Mouse (Mus musculus) forebrain, embryonic 16.5 days (tissue): ENCODE measurements at regions not wholly inside any gene's neighbourhood (a gene's known extent, or its start where the extent isn't known, plus 50 kb on each side); places are given as distances from the start of the nearest gene placed in this dataset.

Experiments used
- ATAC-seq: fragments of 200-750 bp; cut with Nextera tagmentation; 2 replicates; pipeline ENCODE4 v1.8.0; 2017; ENCODE audit warnings: mild to moderate bottlenecking, moderate library complexity
- H3K27ac ChIP-seq: fragments of 300-500 bp; sonication (generic); 2 replicates; pipeline ENCODE4 v1.5.1; 2014; ENCODE audit warnings: low read length, control low read depth
- H3K27me3 ChIP-seq: fragments of 300-500 bp; sonication (generic); replicated peaks from 2 replicates; pipeline ENCODE4 v1.6.1; 2014; ENCODE audit warnings: low read length; ENCODE audit not compliant: control insufficient read depth, insufficient read depth
- H3K36me3 ChIP-seq: fragments of 300-500 bp; sonication (generic); 2 replicates; pipeline ENCODE4 v1.6.1; 2014; ENCODE audit not compliant: control insufficient read depth, insufficient read depth
- H3K4me1 ChIP-seq: fragments of 300-500 bp; sonication (generic); replicated peaks from 2 replicates; pipeline ENCODE4 v1.6.1; 2014; ENCODE audit warnings: low read length; ENCODE audit not compliant: control insufficient read depth, insufficient read depth
- H3K4me2 ChIP-seq: fragments of 300-500 bp; sonication (generic); 2 replicates; pipeline ENCODE4 v1.6.1; 2014; ENCODE audit warnings: mild to moderate bottlenecking, low read length, control low read depth
- H3K4me3 ChIP-seq: fragments of 300-500 bp; sonication (generic); replicated peaks from 2 replicates; pipeline ENCODE4 v1.5.1; 2014; ENCODE audit warnings: mild to moderate bottlenecking, low read length, control low read depth
- H3K9ac ChIP-seq: fragments of 300-500 bp; sonication (generic); replicated peaks from 2 replicates; pipeline ENCODE4 v1.6.1; 2014; ENCODE audit warnings: low read depth, low read length, control low read depth
- H3K9me3 ChIP-seq: fragments of 300-500 bp; sonication (generic); 2 replicates; pipeline ENCODE4 v1.6.1; 2016; ENCODE audit warnings: low read length; ENCODE audit not compliant: control insufficient read depth
- WGBS: fragments of 180-500 bp; shearing (Covaris S2); extraction: QIAGEN DNeasy Blood & Tissue Kit; methylation state at CpG from one replicate; pipeline ENCODE4 v1.1.7; 2014; 5-methylcytosine and 5-hydroxymethylcytosine counted together

- Histone ChIP-seq H3K4me2 (no peak overlapping the region), H3K4me3 (no peak overlapping the region), H3K36me3 (no peaks in the 10 kb centered on the region; the same call in 1 of the 2 replicates), H3K4me1 (no peaks in the 10 kb centered on the region), H3K9ac (no peak overlapping the region), H3K27ac (no peak overlapping the region), H3K27me3 (no peaks in the 10 kb centered on the region), H3K9me3 (0 out of 2 replicates have a peak, but pooled peaks cover 4% of the 10 kb centered on the region)
- no peak for ATAC-seq
- 75% methylated on average over 2 of the region's 2 CpGs for WGBS
Observed at GRCm38 (mm10) chr3:153045328-153045727, 63.3 kb upstream of the St6galnac5 start.

GRCm38 (mm10) chr3:153033980-153034379 lies 51.9 kb upstream of the St6galnac5 start:
- WGBS, result 90% methylated on average over 6 of the region's 6 CpGs
- H3K27me3 ChIP-seq, result no peaks in the 10 kb centered on the region
- ATAC-seq, result no peak
- no peak overlapping the region for H3K9ac ChIP-seq
- H3K9me3 ChIP-seq, result no peaks in the 10 kb centered on the region
- no peak overlapping the region for H3K4me3 ChIP-seq
- no peak overlapping the region for H3K27ac ChIP-seq
- H3K4me2 ChIP-seq, result no peak overlapping the region
- H3K4me1 ChIP-seq, result no peaks in the 10 kb centered on the region
- no peaks in the 10 kb centered on the region for H3K36me3 ChIP-seq
